Mouse (Mus musculus): ENCODE data around the gene Smg7. TPM values are rescaled to one million over a fixed set of nuclear protein-coding genes. Genes with fewer than 3 reads are reported as not detected.

Smg7 gene
- total RNA-seq, 2 experiments from 2014 or later, result 26.0 to 62.0 TPM

DNA sequence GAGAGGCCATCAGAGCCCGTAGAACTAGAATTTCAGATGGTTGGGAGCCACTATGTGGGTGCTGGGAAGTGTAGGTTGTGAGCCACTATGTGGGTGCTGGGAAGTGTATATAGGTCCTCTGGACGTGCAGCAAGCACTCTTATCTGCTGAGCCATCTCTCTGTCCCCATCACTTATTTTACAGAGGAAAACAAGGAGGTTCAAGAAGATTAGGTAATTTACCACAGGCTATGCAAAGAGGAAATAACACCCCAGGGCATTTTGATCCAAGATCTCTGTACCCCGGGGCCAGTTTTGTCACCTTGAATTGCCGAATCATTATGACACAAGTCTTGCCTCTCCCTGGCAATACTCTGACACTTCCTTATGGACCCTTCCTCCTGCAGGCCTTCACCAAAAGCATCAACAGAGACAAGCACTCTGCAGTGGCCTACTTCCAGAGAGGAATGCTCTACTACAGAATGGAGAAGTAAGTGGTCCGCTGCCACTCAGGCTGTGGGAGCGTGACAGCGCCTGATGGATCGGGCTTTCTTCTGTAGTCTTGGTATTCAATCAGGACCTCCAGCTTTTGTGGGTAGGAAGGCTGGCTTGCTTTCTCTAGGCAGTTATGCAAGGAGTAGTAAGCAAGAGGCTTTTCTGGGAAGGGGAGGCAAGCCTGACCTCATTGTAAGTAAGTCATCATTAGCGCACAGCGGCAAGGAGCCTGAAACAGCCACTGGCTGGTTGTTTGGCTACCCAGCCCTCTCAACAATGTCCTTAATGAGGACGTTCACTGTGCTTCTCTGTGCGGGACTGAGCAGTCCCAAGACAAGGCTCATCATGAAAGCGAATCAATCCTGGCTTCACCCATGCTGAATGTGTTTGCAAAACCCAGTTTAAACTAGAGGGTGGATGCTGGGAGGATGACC is 91.7 kb downstream of the Smg7 start:
- peak; percentile 57 for ATAC-seq (replicated peaks; ENCODE audit: poor library complexity, severe bottlenecking)

DNA sequence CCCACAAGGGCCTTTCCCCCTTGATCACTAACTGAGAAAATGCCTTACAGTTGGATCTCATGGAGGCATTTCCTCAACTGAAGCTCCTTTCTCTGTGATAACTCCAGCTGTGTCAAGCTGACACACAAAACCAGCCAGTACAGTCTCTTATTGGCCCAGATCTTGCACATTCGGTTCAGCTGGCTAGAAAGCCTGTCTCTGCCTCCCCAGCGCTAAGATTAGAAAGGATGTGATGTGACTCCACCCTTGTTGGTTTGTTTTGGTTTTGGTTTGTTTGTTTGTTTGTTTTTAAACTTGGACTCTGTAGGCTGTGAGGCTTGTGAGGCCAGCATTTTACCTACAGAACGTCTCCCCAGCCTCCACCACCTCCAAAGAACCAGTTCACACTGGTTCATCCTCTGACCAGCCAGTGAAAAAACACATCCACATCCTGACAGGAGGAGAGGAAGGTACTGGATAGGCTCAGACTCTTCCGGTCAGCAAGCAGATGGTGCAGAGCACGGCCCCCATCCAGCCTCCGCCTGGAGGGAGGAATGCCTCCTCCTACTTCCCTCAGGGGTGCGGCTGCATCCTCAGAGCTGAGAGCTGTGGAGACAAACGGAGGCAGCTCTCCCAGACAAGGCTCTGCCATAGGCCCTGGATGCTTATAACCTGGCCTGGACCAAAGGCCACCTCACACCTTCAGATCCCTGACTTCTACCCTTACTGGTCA is 92.7 kb downstream of the Smg7 start:
- no peak for ATAC-seq (replicated peaks; ENCODE audit: poor library complexity, severe bottlenecking)

DNA sequence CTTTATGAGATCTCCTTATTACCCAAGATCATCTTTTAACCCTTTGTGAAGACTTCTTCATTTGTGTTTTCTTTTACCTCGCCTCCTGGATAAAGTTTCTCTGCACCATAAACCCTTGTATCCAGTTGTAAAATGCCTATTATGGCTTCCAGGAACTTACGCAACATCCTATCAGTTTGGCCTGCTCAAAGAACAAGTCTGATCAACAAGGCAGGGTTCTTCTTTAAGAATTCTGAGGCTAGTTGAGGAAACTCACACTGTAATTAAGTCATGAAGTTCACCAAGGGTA is 94.1 kb downstream of the Smg7 start:
- no peak for ATAC-seq (replicated peaks; ENCODE audit: poor library complexity, severe bottlenecking)

DNA sequence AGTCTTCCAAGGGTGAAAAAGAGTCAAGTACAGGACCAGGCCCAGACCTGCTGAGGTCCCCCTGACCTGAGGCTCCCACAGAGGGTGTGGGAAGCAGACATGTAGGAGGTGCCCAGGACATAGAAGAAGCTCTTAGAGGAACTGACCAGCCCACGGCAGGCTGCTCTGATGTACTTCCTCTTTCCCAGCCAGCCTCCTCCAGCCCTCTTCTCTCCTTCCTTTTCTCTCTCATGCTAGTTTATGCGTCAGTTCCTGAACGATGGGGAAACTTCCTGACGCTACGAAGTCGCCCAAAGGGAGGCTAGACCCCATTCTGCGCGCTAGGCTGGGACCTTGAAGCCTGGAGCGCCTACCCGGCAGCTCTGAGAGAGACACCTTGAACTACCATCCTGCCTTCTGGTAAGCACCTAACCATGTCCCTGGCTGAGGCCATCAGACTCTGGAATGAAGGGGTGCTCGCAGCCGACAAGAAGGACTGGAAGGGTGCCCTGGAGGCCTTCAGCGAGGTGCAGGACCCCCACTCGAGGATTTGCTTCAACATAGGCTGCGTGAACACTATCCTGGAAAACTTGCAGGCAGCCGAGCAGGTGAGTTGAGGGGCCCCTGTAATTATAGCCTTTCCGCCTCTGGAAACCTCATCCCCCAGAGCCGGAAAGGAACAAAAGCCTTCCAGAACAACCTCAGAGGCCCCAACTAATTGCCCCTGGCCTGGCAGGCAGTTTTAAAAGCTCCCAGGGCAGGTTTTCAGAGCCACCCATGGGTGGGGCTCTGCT is 94.6 kb downstream of the Smg7 start:
- peak; percentile 68 for ATAC-seq (replicated peaks; ENCODE audit: poor library complexity, severe bottlenecking)

DNA sequence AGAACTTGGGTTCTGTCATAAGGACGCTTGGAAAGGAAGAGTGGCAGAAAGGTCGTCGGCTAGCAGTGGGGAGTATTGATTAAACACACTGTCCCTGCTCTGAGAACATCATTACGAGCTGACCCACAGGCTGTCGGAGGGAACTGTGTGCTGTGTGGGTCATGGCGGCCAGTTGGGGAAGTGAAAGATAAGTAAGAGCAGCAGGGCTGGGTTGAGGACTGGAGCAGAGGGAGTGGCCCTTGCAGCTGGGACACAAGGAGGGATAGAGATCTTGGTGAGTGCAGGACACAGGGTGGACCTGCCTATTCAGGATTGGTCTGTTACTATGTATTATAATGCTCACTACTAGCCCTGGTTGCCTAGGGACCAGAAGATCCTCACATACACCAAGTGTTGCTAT is 97.5 kb downstream of the Smg7 start:
- ATAC-seq (replicated peaks; ENCODE audit: poor library complexity, severe bottlenecking), result peak; percentile 54

DNA sequence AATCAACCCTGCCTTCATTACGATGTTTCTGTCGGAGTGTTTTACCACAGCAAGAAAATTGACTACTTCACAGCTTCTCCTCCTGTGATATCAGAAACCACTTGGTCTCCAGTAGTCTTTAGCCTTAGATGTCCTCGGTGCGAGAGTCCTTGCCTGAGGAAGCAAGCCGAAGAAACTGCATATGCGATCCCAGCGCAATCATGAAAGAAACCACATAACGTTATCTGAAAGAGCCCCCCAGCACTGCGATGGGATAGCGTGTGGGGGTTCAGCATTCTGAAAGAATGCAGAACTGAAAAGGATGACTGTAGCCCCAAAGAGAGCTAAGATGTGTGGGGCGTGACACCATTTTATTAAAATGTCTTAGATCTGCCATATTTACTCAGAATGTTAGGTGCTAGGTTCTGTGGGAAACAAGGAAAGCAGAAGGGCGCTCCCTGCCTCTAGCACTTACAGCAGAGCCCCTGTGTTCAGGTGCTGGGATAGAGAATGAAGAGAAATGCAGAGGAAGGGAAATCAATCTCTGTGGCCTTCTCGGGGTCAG is 101.7 kb downstream of the Smg7 start:
- no peak for ATAC-seq (replicated peaks; ENCODE audit: poor library complexity, severe bottlenecking)

DNA sequence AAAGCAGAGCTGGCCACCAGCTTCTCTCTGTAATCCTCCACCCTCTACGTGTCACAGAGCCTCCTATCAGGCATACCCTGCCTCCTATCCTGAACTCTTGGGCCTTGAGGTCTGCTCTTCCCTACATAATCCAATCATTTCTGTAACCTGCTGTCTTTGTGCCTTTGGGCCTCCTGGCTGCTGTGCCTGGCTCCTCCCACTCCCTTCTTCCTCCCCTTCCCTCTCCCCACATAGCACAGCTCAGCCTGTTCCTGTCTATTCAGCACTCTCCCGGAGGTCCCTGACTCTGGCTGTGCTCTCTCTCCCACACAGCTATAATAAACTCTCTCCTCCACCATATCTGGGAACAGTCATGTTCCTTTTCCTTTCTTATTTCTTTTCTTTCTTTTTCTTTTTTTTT is 102.5 kb downstream of the Smg7 start, which contains the start of gene Ncf2:
TSS of gene Ncf2 (plus strand) at position 298 of the 400 bp plus-strand sequence.
- peak; percentile 38 for ATAC-seq (replicated peaks; ENCODE audit: poor library complexity, severe bottlenecking)

DNA sequence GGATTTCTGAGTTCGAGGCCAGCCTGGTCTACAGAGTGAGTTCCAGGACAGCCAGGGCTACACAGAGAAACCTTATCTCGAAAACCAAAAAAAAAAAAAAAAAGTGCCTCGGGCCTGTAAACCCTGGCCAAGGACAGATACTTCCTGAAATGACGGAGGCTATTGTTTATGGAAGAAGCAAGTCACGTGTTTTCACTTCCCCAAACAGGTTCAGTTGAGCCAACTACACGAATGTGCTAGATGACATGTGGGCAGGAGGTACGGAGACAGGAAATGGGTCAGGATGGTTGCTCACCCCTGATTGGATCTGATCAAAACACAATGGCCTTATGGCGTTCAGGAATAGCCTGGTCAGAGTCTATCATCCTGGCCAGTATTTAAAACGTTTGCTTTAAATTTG is 104.3 kb downstream of the Smg7 start:
- peak; percentile 93 for ATAC-seq (replicated peaks; ENCODE audit: poor library complexity, severe bottlenecking)

DNA sequence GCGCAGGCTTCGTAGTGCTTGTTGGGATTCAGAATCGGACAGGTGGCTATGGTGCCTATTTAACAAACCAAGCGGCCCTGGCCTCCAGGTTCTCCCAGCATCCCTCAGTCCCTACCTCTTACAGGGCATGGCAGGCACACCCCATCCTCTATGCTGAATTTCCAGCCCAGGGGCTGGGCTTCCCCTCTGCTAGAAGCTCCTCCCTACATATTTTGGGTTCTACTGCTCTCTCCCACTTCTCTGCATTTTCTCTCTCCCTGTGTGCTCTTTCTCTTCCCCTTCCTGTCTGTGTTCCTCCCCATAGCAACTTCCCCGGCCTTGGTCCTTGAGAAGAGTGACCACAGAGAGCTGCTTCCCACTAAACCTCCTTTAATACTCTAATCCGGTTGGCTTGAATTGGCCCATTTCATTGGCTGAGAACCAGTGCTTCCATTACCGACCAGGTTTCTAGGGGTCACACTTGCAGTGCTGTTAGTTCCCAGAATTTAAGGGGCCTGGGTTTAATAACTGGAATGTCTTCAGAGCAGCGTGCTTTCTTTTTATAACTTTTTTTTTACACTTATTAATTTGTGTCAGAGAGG is 105.7 kb downstream of the Smg7 start:
- ATAC-seq (replicated peaks; ENCODE audit: poor library complexity, severe bottlenecking), result peak; percentile 64

DNA sequence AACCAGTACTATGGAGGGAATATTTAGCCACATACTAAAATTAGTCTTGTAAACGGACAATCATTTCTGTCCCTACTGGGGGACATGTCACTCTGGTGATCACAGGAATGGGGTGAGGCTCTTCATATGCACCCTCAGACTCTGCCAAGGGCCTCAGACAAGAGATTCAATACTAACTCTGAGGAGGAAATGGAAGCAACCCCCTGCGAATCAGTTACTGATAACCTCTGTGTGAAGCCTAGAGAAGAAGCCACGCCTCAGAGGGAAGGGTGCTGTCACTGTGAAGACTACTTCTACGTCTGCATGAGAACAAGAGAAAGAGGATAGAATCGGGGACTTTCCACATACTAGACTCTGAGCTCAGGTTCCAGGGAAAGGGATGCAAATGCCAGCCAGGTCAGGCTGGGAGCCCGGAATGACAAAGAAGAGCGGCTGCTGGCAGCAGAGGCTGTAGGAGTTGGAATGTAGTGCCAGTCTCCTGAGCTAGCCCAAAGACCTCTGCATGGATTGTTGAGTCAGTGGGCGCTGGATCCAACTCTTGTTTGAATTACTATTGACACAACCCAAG is 106.7 kb downstream of the Smg7 start:
- no peak for ATAC-seq (replicated peaks; ENCODE audit: poor library complexity, severe bottlenecking)

DNA sequence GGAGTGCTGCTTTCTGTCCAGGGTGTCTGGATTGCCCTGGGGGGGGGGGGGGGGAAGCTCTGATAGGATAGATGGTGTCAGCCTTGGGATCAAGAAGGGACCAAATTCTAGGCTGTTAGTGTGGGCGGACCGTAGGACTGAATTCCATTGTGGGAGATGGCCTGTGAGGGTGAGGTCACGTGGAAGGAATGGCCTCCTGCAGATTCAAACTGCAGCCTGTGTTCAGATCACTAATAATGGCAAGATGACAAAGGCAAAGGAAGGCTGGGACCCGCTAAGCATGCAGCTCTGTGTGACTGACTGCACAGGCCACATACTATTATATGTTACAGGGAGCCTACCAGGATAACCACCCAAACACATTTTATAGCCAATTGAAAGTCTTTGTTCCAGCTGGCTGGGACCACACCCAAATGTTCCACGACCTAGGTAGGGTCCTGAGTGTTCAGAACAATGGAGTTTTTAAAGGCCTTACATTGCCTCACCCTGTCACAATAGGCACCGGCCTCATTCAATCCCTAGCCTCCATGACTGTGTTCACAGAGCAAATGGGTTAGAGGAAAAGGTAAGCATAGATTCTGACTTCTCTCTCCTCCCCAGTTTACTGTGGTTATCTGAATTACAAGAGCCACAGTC is 108.8 kb downstream of the Smg7 start:
- ATAC-seq (replicated peaks; ENCODE audit: poor library complexity, severe bottlenecking), result no peak

DNA sequence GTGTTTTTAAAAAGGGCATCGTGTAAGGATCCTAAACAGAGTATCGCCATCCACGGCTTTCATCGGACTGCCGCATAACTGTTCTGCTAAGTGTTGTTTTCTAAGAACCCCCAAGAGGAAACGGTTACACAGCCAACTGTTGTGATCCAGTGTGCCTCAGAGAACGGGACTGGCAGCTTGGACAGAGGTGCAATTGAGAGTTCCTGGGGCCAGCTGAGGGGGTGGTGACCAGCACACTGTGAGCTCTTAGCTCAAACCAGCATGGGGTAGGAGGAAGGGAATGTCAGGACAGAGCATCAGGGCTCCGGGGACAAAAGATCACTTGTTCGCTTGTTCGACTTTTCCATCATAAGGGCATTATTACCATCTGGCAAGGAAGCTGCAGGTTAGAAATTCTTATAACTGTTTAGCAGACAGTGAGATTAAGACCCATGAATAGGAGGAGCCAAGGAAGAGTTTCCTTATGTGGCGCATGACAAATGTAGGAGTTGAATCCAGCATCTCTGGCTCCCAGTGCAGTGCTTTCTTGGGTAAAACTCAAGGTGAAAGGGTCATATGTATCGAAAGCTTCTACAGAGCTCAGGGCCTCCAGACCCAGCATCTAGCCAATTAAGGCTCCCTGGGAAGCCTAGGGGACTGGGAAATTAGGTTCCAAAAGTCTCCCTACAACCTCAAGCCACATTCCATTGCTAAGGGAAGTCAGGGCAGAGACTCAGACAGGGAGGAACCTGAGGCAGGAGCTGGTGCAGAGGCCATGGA is 109.5 kb downstream of the Smg7 start:
- no peak for ATAC-seq (replicated peaks; ENCODE audit: poor library complexity, severe bottlenecking)

DNA sequence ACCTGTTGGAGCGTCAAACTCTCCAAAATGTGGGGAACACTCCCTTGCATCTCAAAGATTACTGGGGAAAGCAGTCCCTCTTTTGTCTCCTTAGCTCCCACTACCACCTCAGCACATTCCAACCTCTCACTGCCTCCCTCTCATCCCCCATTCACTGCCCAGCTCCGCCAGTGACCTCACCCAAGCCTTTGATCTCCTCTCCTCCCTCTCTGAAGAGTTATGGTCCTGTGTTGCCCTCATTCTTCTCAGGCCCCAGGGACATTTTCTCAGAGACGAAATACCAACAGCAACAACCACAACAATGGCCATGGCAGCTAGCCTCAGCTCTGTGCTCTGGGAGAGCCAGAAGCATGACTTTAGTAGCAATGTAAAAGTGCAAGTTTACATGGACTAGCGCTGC is 111.2 kb downstream of the Smg7 start:
- ATAC-seq (replicated peaks; ENCODE audit: poor library complexity, severe bottlenecking), result no peak

DNA sequence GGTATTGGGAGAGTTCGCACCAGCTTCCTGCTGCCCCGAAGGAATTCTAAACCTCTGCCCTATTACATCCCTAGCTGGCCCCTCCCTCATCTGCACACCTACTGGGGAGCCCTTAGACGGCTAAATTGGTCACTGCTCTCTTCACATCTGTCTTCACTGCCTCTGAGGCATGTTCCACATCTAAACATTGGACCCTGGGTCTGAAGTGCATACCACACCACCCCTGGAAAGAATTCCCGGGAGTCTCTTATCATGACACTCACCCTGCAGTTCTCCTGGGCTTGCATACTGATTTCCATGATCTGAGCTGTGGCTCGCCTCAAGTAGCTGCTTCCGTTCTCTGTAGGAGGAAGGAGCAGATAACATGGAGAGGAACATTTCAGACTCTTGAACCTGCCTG is 111.6 kb downstream of the Smg7 start:
- no peak for ATAC-seq (replicated peaks; ENCODE audit: poor library complexity, severe bottlenecking)

DNA sequence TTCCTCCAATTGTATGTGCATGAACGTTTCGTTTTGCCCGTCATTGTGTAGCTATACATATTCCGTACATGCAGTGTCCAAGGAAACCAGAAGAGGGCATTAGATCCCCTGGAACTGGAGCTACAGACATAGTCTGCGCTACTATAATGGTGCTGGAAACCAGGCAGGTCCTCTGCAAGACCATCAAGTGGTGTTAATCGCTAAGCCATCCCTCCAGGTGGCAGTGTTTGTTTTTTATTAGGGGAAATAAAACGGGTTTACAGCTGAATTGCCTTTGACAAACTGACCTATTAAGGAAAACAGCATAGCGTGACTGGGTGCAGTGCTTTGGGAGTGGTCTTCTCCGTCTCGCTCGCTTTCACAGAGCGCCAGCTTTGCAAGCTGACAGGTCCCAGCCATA is 112.2 kb downstream of the Smg7 start:
- ATAC-seq (replicated peaks; ENCODE audit: poor library complexity, severe bottlenecking), result peak; percentile 69

DNA sequence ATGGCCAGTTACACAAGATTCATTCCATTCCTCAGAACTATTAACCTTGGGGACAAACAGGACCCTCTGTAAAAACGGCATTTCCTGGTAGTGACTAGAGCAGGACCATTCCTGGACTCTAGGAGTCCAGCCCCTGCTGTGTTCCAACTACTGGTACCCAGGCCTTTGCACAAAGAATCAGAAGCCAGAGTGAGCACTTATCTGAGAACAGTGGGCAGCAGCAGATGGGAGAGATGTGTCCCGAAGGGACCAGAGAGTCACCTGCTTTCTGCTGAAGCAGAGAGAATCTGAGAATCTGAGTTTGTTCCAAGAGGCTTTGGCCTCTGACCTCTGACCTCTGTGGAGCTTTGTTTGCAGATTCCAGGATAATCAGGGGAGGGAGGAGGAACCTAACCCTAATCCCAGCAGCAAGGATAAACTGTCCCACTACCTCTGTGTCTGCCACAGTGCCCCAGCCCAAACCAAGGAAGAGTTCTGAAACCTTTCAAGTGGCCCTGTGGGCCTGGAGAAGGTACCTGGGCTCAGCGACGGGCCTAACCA is 114.3 kb downstream of the Smg7 start:
- no peak for ATAC-seq (replicated peaks; ENCODE audit: poor library complexity, severe bottlenecking)
